Mouse (Mus musculus): ENCODE measurements around the gene Actl7a.

GRCm38 (mm10) chr4:56713155-56713554 is 30.1 kb upstream of the Actl7a start:
- no peak for TF ChIP-seq MEF2A (IDR thresholded peaks at IDR 0.05; ENCODE audit: extremely low read depth, insufficient replicate concordance, low read depth, low read length, poor library complexity, severe bottlenecking)
- TF ChIP-seq SIN3A (IDR thresholded peaks at IDR 0.05; ENCODE audit: low read length) = no peak
- TF ChIP-seq GATA1 (IDR thresholded peaks at IDR 0.05; ENCODE audit: low read depth, low read length) = no peak
- no peak for TF ChIP-seq CTCF (IDR thresholded peaks at IDR 0.05 in 2 of 3, conservative IDR thresholded peaks at IDR 0.05 in 1 of 3; ENCODE audit: control insufficient read depth in 1 of 3, insufficient read depth in 1 of 3, low read depth in 2 of 3, low read length in 3 of 3, poor library complexity in 1 of 3, severe bottlenecking in 1 of 3)
- TF ChIP-seq ZKSCAN1 (IDR thresholded peaks at IDR 0.05; ENCODE audit: low read depth, low read length) = no peak
